8 mouse cellular contexts compared by ENCODE assay signal in genomic region chr17:78400130-78400840, GRCm38 (mm10). TPM values are rescaled to one million over a fixed set of nuclear protein-coding genes. Genes with fewer than 3 reads are reported as not detected.
DNase-seq lines count a peak whose midpoint lies in the region; ATAC-seq and TF ChIP-seq lines count a peak whose summit lies in the region.

No protein-coding gene starts in this region.

- no peak overlapping the region for H3K9ac ChIP-seq in kidney, postnatal 0 days (ENCODE audit: low read depth, low read length)
- no peak overlapping the region for H3K9ac ChIP-seq in ES-E14 (ENCODE audit: insufficient read depth, low read depth, low read length, poor library complexity, severe bottlenecking)
- H3K9ac ChIP-seq in forebrain, embryonic 13.5 days, result no peak overlapping the region

- peak overlapping the region; percentile 54 for H3K27ac ChIP-seq in kidney, postnatal 0 days
- H3K27ac ChIP-seq in ES-E14 (ENCODE audit: insufficient read depth, low read depth, low read length, poor library complexity, severe bottlenecking), result no peak overlapping the region
- H3K27ac ChIP-seq in small intestine, adult 2 months (ENCODE audit: insufficient read depth, low read depth, low read length), result peak overlapping the region; percentile 93
- no peak overlapping the region for H3K27ac ChIP-seq in forebrain, embryonic 13.5 days

- ATAC-seq in kidney, postnatal 0 days (replicated peaks; ENCODE audit: low FRiP score, low read depth), result peak; percentile 63; the same call in 1 of the 2 replicates
- ATAC-seq in inflammation-experienced regulatory T-cells, adult 6 months, result peak; percentile 73
- no peak for ATAC-seq in forebrain, embryonic 13.5 days

- no peak for TF ChIP-seq CTCF in kidney, postnatal 0 days (IDR thresholded peaks at IDR 0.05; ENCODE audit: low read depth)
- TF ChIP-seq CTCF in small intestine, adult 2 months (IDR thresholded peaks at IDR 0.05; ENCODE audit: extremely low read depth, insufficient read length, insufficient replicate concordance, low read depth, low read length), result no peak

- H3K36me3 ChIP-seq in kidney, postnatal 0 days (ENCODE audit: insufficient read depth, low read length), result peaks cover 7% of the 10 kb centered on the region; the same call in 1 of the 2 replicates
- peaks cover 8% of the 10 kb centered on the region; the same call in 1 of the 2 replicates for H3K36me3 ChIP-seq in ES-E14 (ENCODE audit: control insufficient read depth, insufficient read depth, low read length, poor library complexity, severe bottlenecking)
- peaks cover 28% of the 10 kb centered on the region for H3K36me3 ChIP-seq in small intestine, adult 2 months (ENCODE audit: control insufficient read depth, insufficient read depth, low read length)
- H3K36me3 ChIP-seq in forebrain, embryonic 13.5 days (ENCODE audit: poor library complexity, severe bottlenecking), result peaks cover 17% of the 10 kb centered on the region

- H3K4me1 ChIP-seq in kidney, postnatal 0 days (replicated peaks; ENCODE audit: insufficient read depth, low read length), result no peaks in the 10 kb centered on the region
- no peaks in the 10 kb centered on the region for H3K4me1 ChIP-seq in ES-E14 (ENCODE audit: control insufficient read depth in 2 of 2, insufficient read depth in 2 of 2, low read length in 2 of 2, poor library complexity in 1 of 2)
- H3K4me1 ChIP-seq in small intestine, adult 2 months (ENCODE audit: control insufficient read depth, insufficient read depth, insufficient read length, low read length), result peaks cover 28% of the 10 kb centered on the region
- H3K4me1 ChIP-seq in forebrain, embryonic 13.5 days, result no peaks in the 10 kb centered on the region

- no peaks in the 10 kb centered on the region for H3K27me3 ChIP-seq in kidney, postnatal 0 days (ENCODE audit: insufficient read depth, low read length)
- no peaks in the 10 kb centered on the region for H3K27me3 ChIP-seq in small intestine, adult 2 months (ENCODE audit: control insufficient read depth, insufficient read depth, low read length)
- no peaks in the 10 kb centered on the region for H3K27me3 ChIP-seq in forebrain, embryonic 13.5 days

- TF ChIP-seq POLR2A in small intestine, adult 2 months (IDR thresholded peaks at IDR 0.05; ENCODE audit: low read depth, low read length), result no peak

- H3K4me3 ChIP-seq in kidney, postnatal 0 days (replicated peaks; ENCODE audit: low read depth, low read length), result no peak overlapping the region
- H3K4me3 ChIP-seq in ES-E14 (ENCODE audit: insufficient read depth in 1 of 2, low read depth in 1 of 2, low read length in 2 of 2, poor library complexity in 1 of 2, severe bottlenecking in 1 of 2), result no peak overlapping the region
- no peak overlapping the region for H3K4me3 ChIP-seq in small intestine, adult 2 months (ENCODE audit: low read depth, low read length)
- H3K4me3 ChIP-seq in forebrain, embryonic 13.5 days, result no peak overlapping the region

- 67% methylated on average over 12 of the region's 12 CpGs for WGBS in kidney, postnatal 0 days
- WGBS in small intestine, adult 2 months, result 50% methylated on average over 12 of the region's 12 CpGs
- 86% methylated on average over 12 of the region's 12 CpGs for WGBS in forebrain, embryonic 13.5 days

- DNase-seq in kidney, postnatal 0 days (ENCODE audit: low spot score), result no peak
- no peak for DNase-seq in kidney, postnatal 4 days
- DNase-seq in ES-E14 (ENCODE audit: low read depth, low spot score), result no peak
- no peak for DNase-seq in ovary, postnatal 36 days (ENCODE audit: low spot score)
- no peak for DNase-seq in urinary bladder, postnatal 25 days (ENCODE audit: low spot score)

- no peaks in the 10 kb centered on the region for H3K9me3 ChIP-seq in kidney, postnatal 0 days (replicated peaks; ENCODE audit: low read length)
- no peaks in the 10 kb centered on the region for H3K9me3 ChIP-seq in ES-E14 (ENCODE audit: control insufficient read depth, insufficient read depth, low read depth, low read length)
- no peaks in the 10 kb centered on the region for H3K9me3 ChIP-seq in forebrain, embryonic 13.5 days (replicated peaks)

- H3K4me2 ChIP-seq in kidney, postnatal 0 days (ENCODE audit: low read length), result no peak overlapping the region
- no peak overlapping the region for H3K4me2 ChIP-seq in forebrain, embryonic 13.5 days

- in situ Hi-C loops in ES-E14 (cut with MboI; ENCODE audit: low sequenced_read_pairs in 2 of 2, unreplicated experiment in 2 of 2), result no loop called here

TF ChIP-seq in ES-E14, 5 proteins besides CTCF, POLR2A, EP300 and RAD21:
- TF ChIP-seq MAFK (IDR thresholded peaks at IDR 0.05; ENCODE audit: insufficient read depth, low read depth, low read length), result 0 out of 2 replicates have a peak, but pooled peaks have one; percentile 24
- TF ChIP-seq HCFC1 (IDR thresholded peaks at IDR 0.05; ENCODE audit: borderline replicate concordance, insufficient read depth, low read length), result no peak
- no peak for TF ChIP-seq ZC3H11A (IDR thresholded peaks at IDR 0.05; ENCODE audit: borderline replicate concordance, low read depth, low read length)

RNA-seq across cellular contexts. Expression of gene Fez2, which starts 17.7 kb away (rescaled TPM):
- polyA plus RNA-seq in kidney, postnatal 0 days (2015; fragmentation: Nextera tagmentation; extraction: Ambion mirVana), result 46.5 and 47.7 TPM in 2 replicates
- 16.5 and 38.2 TPM in 2 replicates for total RNA-seq in ES-E14 (2012; rRNA removed)
- 10 to 100 TPM in 2 of 3 experiments, 1 to 10 TPM in 1; 8.6 to 11.1 (median 10.4) TPM for polyA plus RNA-seq in inflammation-experienced regulatory T-cells, adult 6 months (2017; shearing (Covaris generic))
- 13.8 and 31.7 TPM in 2 replicates for polyA plus RNA-seq in small intestine, adult 2 months (2012; rRNA removed)
- polyA plus RNA-seq in forebrain, embryonic 13.5 days (2015; fragmentation: Nextera tagmentation; extraction: Ambion mirVana), result 28.0 and 29.7 TPM in 2 replicates

Comparison
In these comparisons a context has a peak if more than half of its experiments do, and no peak if none do; other contexts are left out.
1. H3K27ac ChIP-seq: peak in kidney, postnatal 0 days (single experiment) and small intestine, adult 2 months (single experiment); none in ES-E14 (single experiment) and forebrain, embryonic 13.5 days (single experiment).